Mouse (Mus musculus) ES-Bruce4 (cell line): ENCODE measurements around the gene Ccdc69.

Experiments used
- CTCF ChIP-seq: IDR thresholded peaks from one replicate; pipeline ENCODE4 v1.8.1; 2011; ENCODE audit warnings: low read depth, low read length
- EP300 ChIP-seq: IDR thresholded peaks from 2 replicates; pipeline ENCODE4 v1.6.1; 2011; ENCODE audit warnings: low read depth, low read length; ENCODE audit not compliant: insufficient read depth
- POLR2A ChIP-seq: IDR thresholded peaks from one replicate; pipeline ENCODE4 v1.8.1; 2011; ENCODE audit warnings: low read length; ENCODE audit not compliant: insufficient read depth

DNA sequence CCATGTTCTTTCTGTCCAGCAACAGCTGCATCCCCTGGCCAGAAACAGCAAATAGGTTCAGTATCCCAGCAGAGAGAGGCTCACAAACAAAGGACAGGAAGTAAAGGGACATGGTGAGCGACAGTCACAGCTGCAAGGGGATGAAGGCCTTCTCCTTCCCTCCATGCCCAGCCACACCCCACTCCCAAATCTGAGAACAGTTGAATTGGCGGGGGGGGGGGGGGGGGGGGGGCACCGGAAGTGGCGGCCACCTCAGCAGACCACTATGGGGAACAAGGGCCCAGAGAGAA lies 46.0 kb downstream of the Ccdc69 start:
- TF ChIP-seq POLR2A (no peak), EP300 (no peak), CTCF (no peak)
